Mouse (Mus musculus): Measurements from ENCODE around the gene Gbp5. TPM values are rescaled to one million over a fixed set of nuclear protein-coding genes. Genes with fewer than 3 reads are reported as not detected.
"Not testable (repeated sequence)": the region's sequence is repeated elsewhere in the genome, so short reads cannot be mapped to it uniquely, and the experiment has no call there.

The Gbp5 gene
- polyA plus RNA-seq, 1 experiment from 2014 or later, result 0.04 TPM

GRCm38 (mm10) chr3:142497123-142497841 is 3.5 kb downstream of the Gbp5 start:
- no peak overlapping the region for H3K27ac ChIP-seq
- H3K9me3 ChIP-seq (replicated peaks), result no peaks in the 10 kb centered on the region
- DNase-seq (ENCODE audit: low spot score), result no peak
- no peaks in the 10 kb centered on the region for H3K36me3 ChIP-seq
- H3K4me1 ChIP-seq, result 0 out of 2 replicates have a peak, but pooled peaks cover 3% of the 10 kb centered on the region
- no peak overlapping the region for H3K4me3 ChIP-seq
- no peaks in the 10 kb centered on the region for H3K27me3 ChIP-seq (ENCODE audit: low read depth, poor library complexity, severe bottlenecking)
- 72% methylated on average over 15 of the region's 15 CpGs for WGBS

- DNase-seq (ENCODE audit: low spot score), result no peak
- Histone ChIP-seq H3K4me1 (0 out of 2 replicates have a peak, but pooled peaks cover 3% of the 10 kb centered on the region), H3K36me3 (no peaks in the 10 kb centered on the region), H3K27ac (no peak overlapping the region), H3K4me3 (no peak overlapping the region), H3K27me3 (ENCODE audit: low read depth, poor library complexity, severe bottlenecking) (no peaks in the 10 kb centered on the region), H3K9me3 (replicated peaks) (no peaks in the 10 kb centered on the region)
- 90% methylated on average over 5 of the region's 5 CpGs for whole genome bisulfite sequencing
These were observed 5.2 kb downstream of the Gbp5 start for GRCm38 (mm10) chr3:142498941-142499340.

DNA sequence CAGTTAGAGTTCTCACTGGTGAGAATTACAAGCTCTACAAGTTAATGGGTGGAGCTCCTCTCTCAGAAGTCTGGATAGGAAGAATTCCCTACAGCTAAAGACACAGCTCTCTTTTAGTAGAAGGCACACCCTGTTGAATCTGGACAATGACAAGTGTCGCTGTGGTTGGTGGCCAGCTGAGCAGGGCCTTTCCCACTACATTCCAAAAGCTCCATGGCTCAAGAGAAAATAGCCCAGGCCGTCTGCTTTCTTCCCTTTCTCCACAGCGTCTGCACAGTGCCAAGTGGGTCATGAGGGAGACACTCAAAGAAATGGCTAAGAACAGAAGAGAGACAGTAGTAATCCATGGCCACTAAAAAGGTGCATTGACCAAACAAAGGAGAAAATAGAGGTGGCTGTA is 34.3 kb downstream of the Gbp5 start:
- no peak overlapping the region for H3K27ac ChIP-seq
- peaks cover 12% of the 10 kb centered on the region; the same call in 1 of the 2 replicates for H3K4me1 ChIP-seq
- no peaks in the 10 kb centered on the region for H3K9me3 ChIP-seq (replicated peaks)
- no peaks in the 10 kb centered on the region for H3K36me3 ChIP-seq
- 84% methylated on average over 3 of the region's 3 CpGs for WGBS
- H3K27me3 ChIP-seq (ENCODE audit: low read depth, poor library complexity, severe bottlenecking), result peaks cover 28% of the 10 kb centered on the region
- no peak overlapping the region for H3K4me3 ChIP-seq
- DNase-seq (ENCODE audit: low spot score), result no peak

GRCm38 (mm10) chr3:142529597-142529996 is 35.8 kb downstream of the Gbp5 start:
- Histone ChIP-seq H3K27ac (no peak overlapping the region), H3K36me3 (no peaks in the 10 kb centered on the region), H3K27me3 (ENCODE audit: low read depth, poor library complexity, severe bottlenecking) (peaks cover 30% of the 10 kb centered on the region), H3K4me3 (peak overlapping the region; percentile 56), H3K9me3 (replicated peaks) (no peaks in the 10 kb centered on the region), H3K4me1 (peaks cover 12% of the 10 kb centered on the region; the same call in 1 of the 2 replicates)
- no peak for DNase-seq (ENCODE audit: low spot score)
- 75% methylated on average over 2 of the region's 2 CpGs for WGBS

GRCm38 (mm10) chr3:142530087-142530953 is 36.5 kb downstream of the Gbp5 start, which contains the start of gene Gbp7:
Gene Gbp7 (plus strand): TSS chr3:142530342.
- 2% methylated on average over 30 of the region's 30 CpGs for WGBS
- Histone ChIP-seq H3K4me1 (peaks cover 12% of the 10 kb centered on the region; the same call in 1 of the 2 replicates), H3K9me3 (replicated peaks) (no peaks in the 10 kb centered on the region), H3K4me3 (peak within 1 kb of the TSS; percentile 56), H3K27ac (peak within 1 kb of the TSS; percentile 59), H3K27me3 (ENCODE audit: low read depth, poor library complexity, severe bottlenecking) (peaks cover 34% of the 10 kb centered on the region), H3K36me3 (no peaks in the 10 kb centered on the region)
- peak; percentile 66 for DNase-seq (ENCODE audit: low spot score)

- Histone ChIP-seq H3K4me3 (no peak overlapping the region), H3K4me1 (peaks cover 12% of the 10 kb centered on the region; the same call in 1 of the 2 replicates), H3K9me3 (replicated peaks) (no peaks in the 10 kb centered on the region), H3K36me3 (no peaks in the 10 kb centered on the region), H3K27ac (no peak overlapping the region), H3K27me3 (ENCODE audit: low read depth, poor library complexity, severe bottlenecking) (peaks cover 34% of the 10 kb centered on the region)
- no peak for DNase-seq (ENCODE audit: low spot score)
- WGBS, result 85% methylated on average over 3 of the region's 3 CpGs
These were observed 37.8 kb downstream of the Gbp5 start for GRCm38 (mm10) chr3:142531595-142531994.

DNA sequence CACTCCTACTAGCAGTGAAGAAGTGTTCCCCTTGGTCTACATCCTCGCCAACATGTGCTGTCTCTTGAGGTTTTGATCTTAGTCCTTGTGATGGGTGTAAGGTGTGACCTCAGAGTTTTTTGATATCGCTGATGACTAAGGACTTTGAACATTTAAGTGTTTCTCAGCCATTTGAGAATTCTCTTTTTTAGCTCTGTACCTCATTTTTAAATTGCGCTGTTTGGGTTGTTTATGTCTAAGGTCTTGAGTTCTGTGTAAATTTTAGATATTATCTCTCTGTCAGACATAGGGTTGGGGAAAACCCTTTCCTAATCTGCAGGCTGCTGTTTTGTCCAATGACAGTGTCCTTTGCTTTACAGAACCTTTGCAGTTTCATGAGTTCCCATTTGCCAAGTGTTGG is 39.4 kb downstream of the Gbp5 start:
- Histone ChIP-seq H3K27me3 (ENCODE audit: low read depth, poor library complexity, severe bottlenecking) (peaks cover 31% of the 10 kb centered on the region), H3K4me1 (peaks cover 12% of the 10 kb centered on the region; the same call in 1 of the 2 replicates), H3K9me3 (replicated peaks) (no peaks in the 10 kb centered on the region), H3K27ac (no peak overlapping the region), H3K4me3 (no peak overlapping the region), H3K36me3 (no peaks in the 10 kb centered on the region)
- 92% methylated on average over 3 of the region's 3 CpGs for WGBS
- no peak for DNase-seq (ENCODE audit: low spot score)

DNA sequence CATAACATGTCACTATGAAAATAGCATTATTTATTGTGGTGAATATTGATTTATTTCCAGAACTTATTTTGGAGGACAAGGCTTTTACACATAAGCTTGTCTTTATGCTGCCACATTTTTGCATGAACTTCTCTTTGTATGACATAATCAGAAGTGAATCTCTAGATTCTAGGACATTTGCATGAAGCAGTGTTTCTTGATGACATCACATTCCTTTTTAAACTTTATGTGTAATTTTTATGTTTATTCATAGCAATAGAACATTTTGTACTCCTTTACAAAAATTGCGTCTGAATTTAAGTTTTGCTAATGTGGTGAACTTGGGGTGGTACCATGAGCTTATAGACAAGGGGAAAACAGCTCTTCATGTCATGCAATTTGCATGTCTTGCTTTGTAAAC is 41.9 kb downstream of the Gbp5 start:
- no peaks in the 10 kb centered on the region for H3K36me3 ChIP-seq
- H3K4me1 ChIP-seq, result peaks cover 3% of the 10 kb centered on the region; the same call in 1 of the 2 replicates
- no peaks in the 10 kb centered on the region for H3K9me3 ChIP-seq (replicated peaks)
- H3K27ac ChIP-seq, result no peak overlapping the region
- DNase-seq (ENCODE audit: low spot score), result no peak
- WGBS, result 68% methylated on average over 1 of the region's 1 CpGs
- H3K4me3 ChIP-seq, result no peak overlapping the region
- peaks cover 22% of the 10 kb centered on the region for H3K27me3 ChIP-seq (ENCODE audit: low read depth, poor library complexity, severe bottlenecking)

DNA sequence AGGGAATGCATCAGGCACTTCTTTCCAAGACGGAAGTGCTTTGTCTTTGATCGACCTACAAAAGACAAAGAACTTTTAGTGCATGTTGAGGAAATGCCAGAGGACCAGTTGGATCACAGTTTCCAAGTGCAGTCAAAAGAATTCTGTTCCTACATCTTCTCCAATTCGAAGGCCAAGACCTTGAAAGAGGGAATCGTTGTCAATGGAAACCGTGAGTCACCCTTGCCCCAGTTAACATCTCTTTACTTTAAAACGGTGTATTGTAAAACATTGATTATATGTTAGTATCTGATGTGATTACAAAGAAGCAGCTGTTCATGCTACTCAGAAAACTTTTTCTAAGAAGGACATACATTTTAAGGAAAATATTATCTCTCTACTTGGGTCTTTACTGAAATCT is 47.6 kb downstream of the Gbp5 start:
- H3K27me3 ChIP-seq (ENCODE audit: low read depth, poor library complexity, severe bottlenecking), result no peaks in the 10 kb centered on the region
- DNase-seq (ENCODE audit: low spot score), result no peak
- no peaks in the 10 kb centered on the region for H3K4me1 ChIP-seq
- 95% methylated on average over 6 of the region's 6 CpGs for WGBS
- no peaks in the 10 kb centered on the region for H3K36me3 ChIP-seq
- H3K4me3 ChIP-seq, result no peak overlapping the region
- H3K9me3 ChIP-seq (replicated peaks), result no peaks in the 10 kb centered on the region
- H3K27ac ChIP-seq, result no peak overlapping the region

DNA sequence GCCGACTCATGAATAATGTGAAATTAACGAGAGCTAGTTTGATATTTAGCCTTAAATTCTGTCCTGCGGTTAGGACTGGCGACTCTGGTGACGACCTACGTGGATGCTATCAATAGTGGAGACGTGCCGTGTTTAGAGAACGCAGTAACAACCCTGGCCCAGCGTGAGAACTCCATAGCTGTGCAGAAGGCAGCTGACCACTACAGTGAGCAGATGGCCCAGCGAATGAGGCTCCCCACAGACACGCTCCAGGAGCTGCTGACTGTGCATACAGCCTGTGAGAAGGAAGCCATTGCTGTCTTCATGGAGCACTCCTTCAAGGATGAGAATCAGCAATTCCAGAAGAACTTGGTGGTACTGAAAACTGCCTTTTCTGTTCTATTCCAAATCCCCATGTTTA is 49.0 kb downstream of the Gbp5 start:
- not testable (repeated sequence) for H3K27ac ChIP-seq; DNase-seq (ENCODE audit: low spot score); H3K4me1 ChIP-seq; H3K9me3 ChIP-seq (replicated peaks); H3K36me3 ChIP-seq; H3K4me3 ChIP-seq; H3K27me3 ChIP-seq (ENCODE audit: low read depth, poor library complexity, severe bottlenecking)
- WGBS, result 88% methylated on average over 12 of the region's 12 CpGs

GRCm38 (mm10) chr3:142546690-142547089 is 52.9 kb downstream of the Gbp5 start:
- Histone ChIP-seq H3K27me3 (ENCODE audit: low read depth, poor library complexity, severe bottlenecking) (no peaks in the 10 kb centered on the region), H3K36me3 (no peaks in the 10 kb centered on the region), H3K9me3 (replicated peaks) (no peaks in the 10 kb centered on the region), H3K27ac (no peak overlapping the region), H3K4me3 (no peak overlapping the region), H3K4me1 (no peaks in the 10 kb centered on the region)
- DNase-seq (ENCODE audit: low spot score), result no peak
- 89% methylated on average over 3 of the region's 3 CpGs for WGBS

DNA sequence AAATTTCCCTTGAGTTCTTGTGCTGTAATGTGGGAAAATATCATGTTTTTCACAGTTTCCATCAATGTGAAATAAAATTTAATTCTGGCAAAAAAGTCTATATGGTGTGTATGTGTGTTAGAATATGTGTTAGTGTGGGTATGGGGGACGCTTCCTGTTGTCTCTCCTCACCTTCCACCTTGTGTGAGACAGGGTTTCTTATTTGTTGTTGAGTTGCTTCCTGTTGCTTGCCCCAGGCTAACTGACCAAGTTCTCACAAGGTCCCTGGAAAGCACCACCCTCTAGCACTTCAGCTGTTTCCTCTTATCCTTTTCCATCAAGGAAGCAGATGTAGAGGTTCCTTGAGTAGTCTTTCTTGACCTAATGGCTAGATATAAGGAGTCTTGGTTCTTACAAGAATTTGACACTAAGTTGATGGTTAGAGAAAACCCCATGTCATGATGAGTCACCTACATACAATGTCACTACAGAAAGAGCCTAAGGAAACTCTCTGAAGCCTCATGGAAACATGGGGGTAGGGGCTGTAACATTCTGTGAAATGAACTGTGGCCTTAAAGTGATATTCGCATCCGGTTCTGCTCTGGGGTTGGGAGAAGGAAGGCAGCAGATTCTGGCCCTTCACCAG is 56.4 kb downstream of the Gbp5 start:
- Histone ChIP-seq H3K36me3 (no peaks in the 10 kb centered on the region), H3K27me3 (ENCODE audit: low read depth, poor library complexity, severe bottlenecking) (no peaks in the 10 kb centered on the region), H3K4me1 (no peaks in the 10 kb centered on the region), H3K9me3 (replicated peaks) (no peaks in the 10 kb centered on the region), H3K4me3 (no peak overlapping the region), H3K27ac (no peak overlapping the region)
- 89% methylated on average over 3 of the region's 3 CpGs for WGBS
- no peak for DNase-seq (ENCODE audit: low spot score)

DNA sequence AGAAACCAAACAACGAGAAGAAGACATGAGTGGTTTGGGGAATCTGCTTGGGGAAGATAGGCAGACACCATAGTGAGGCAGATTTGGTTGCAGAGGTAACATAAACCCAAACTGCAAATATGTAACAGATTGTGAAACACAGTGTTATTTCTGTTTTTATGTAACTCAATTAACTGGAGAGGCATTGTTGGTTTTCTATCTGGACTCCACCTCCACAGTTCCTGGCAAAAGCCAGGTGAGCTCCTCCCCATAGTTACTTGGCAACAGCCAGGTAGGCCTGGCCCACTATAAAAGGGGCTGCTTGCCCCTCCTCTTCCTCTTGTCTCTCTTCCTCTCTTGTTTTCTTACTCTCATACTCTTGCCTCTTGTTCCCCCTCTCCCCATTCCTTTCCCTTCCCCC is 60.8 kb downstream of the Gbp5 start:
- 97% methylated on average over 1 of the region's 1 CpGs for WGBS
- H3K4me1 ChIP-seq, result no peaks in the 10 kb centered on the region
- no peaks in the 10 kb centered on the region for H3K36me3 ChIP-seq
- no peak overlapping the region for H3K4me3 ChIP-seq
- H3K27me3 ChIP-seq (ENCODE audit: low read depth, poor library complexity, severe bottlenecking), result no peaks in the 10 kb centered on the region
- no peak overlapping the region for H3K27ac ChIP-seq
- no peaks in the 10 kb centered on the region for H3K9me3 ChIP-seq (replicated peaks)
- DNase-seq (ENCODE audit: low spot score), result no peak

All from limb, embryonic 10.5 days (tissue).